Mouse (Mus musculus) liver, adult (tissue): ENCODE data around the gene Olfr237-ps1.
"Not testable (repeated sequence)": the region's sequence is repeated elsewhere in the genome, so short reads cannot be mapped to it uniquely, and the experiment has no call there.

ENCODE experiments used
- GATA4 ChIP-seq: IDR thresholded peaks from 2 replicates; pipeline ENCODE4 v1.6.1; 2014; ENCODE audit warnings: mild to moderate bottlenecking, low read length; ENCODE audit not compliant: insufficient replicate concordance

The Olfr237-ps1 gene

GRCm38 (mm10) chr6:43146267-43146666, at the start of gene Olfr237-ps1:
TSS of gene Olfr237-ps1 (plus strand) at chr6:43146567.
- TF ChIP-seq GATA4 = not testable (repeated sequence)

- not testable (repeated sequence) for TF ChIP-seq GATA4
Observed at GRCm38 (mm10) chr6:43106069-43106468, 40.3 kb upstream of the Olfr237-ps1 start, which contains the start of gene Olfr441. TSS of gene Olfr441 (plus strand) at chr6:43106369.

GRCm38 (mm10) chr6:43159502-43159901, 13.1 kb downstream of the Olfr237-ps1 start:
- TF ChIP-seq GATA4 = no peak

- no peak for TF ChIP-seq GATA4
Observed at GRCm38 (mm10) chr6:43162982-43163381, 16.6 kb downstream of the Olfr237-ps1 start, which contains the start of gene Olfr437. TSS of gene Olfr437 (plus strand) at chr6:43163282.

GRCm38 (mm10) chr6:43167246-43167645, 20.9 kb downstream of the Olfr237-ps1 start:
- TF ChIP-seq GATA4 = no peak

GRCm38 (mm10) chr6:43171840-43172239, 25.5 kb downstream of the Olfr237-ps1 start, which contains the start of gene Olfr13:
TSS of gene Olfr13 (plus strand) at chr6:43172140.
- no peak for TF ChIP-seq GATA4

- TF ChIP-seq GATA4 = no peak
Observed at GRCm38 (mm10) chr6:43178129-43178528, 31.8 kb downstream of the Olfr237-ps1 start.

- TF ChIP-seq GATA4 = no peak
Observed at GRCm38 (mm10) chr6:43178584-43179501, 32.5 kb downstream of the Olfr237-ps1 start.

- no peak for TF ChIP-seq GATA4
Observed at GRCm38 (mm10) chr6:43190986-43191385, 44.6 kb downstream of the Olfr237-ps1 start.

- TF ChIP-seq GATA4 = no peak
Observed at GRCm38 (mm10) chr6:43196781-43197180, 50.4 kb downstream of the Olfr237-ps1 start, which contains the start of gene Olfr435. TSS of gene Olfr435 (plus strand) at chr6:43197146.

- no peak for TF ChIP-seq GATA4
Observed at GRCm38 (mm10) chr6:43198094-43198493, 51.7 kb downstream of the Olfr237-ps1 start.

GRCm38 (mm10) chr6:43202786-43203185, 56.4 kb downstream of the Olfr237-ps1 start:
- no peak for TF ChIP-seq GATA4

GRCm38 (mm10) chr6:43205355-43205754, 59.0 kb downstream of the Olfr237-ps1 start:
- TF ChIP-seq GATA4 = no peak
